Mouse (Mus musculus) cortical plate, adult 2 months (tissue): ENCODE results near the gene Stac2.

Source experiments
- CTCF ChIP-seq: fragments of 200-500 bp; IDR thresholded peaks from 2 replicates; pipeline ENCODE4 v1.5.1; 2011; ENCODE audit warnings: mild to moderate bottlenecking, control low read depth, low read length; ENCODE audit not compliant: insufficient read depth; ENCODE audit errors: extremely low read depth
- POLR2A ChIP-seq: fragments of 200-500 bp; IDR thresholded peaks from 2 replicates; pipeline ENCODE4 v1.6.1; 2011; ENCODE audit warnings: mild to moderate bottlenecking, low read length, control low read depth; ENCODE audit not compliant: insufficient read depth; ENCODE audit errors: extremely low read depth

- no peak for TF ChIP-seq POLR2A
- TF ChIP-seq CTCF = no peak
Observed at GRCm38 (mm10) chr11:98018222-98018621, 35.0 kb downstream of the Stac2 start.
